Mouse (Mus musculus) splenic B cell, adult 2 months (primary cell): ENCODE measurements around the gene Mtmr12.

Experiments
- DNase-seq: peaks from one replicate; pipeline ENCODE4 v3.0.0-alpha.2; 2011; ENCODE audit warnings: low read depth, low spot score
- H3K27me3 ChIP-seq: 2 replicates; pipeline ENCODE4 v1.6.1; 2012; ENCODE audit warnings: mild to moderate bottlenecking, low read length, moderate library complexity, mixed read lengths; ENCODE audit not compliant: control insufficient read depth, poor library complexity, insufficient read depth, severe bottlenecking
- H3K36me3 ChIP-seq: 2 replicates; pipeline ENCODE4 v1.6.1; 2012; ENCODE audit warnings: mild to moderate bottlenecking, low read length, moderate library complexity, mixed read lengths; ENCODE audit not compliant: control insufficient read depth, poor library complexity, insufficient read depth, severe bottlenecking

The Mtmr12 gene

DNA sequence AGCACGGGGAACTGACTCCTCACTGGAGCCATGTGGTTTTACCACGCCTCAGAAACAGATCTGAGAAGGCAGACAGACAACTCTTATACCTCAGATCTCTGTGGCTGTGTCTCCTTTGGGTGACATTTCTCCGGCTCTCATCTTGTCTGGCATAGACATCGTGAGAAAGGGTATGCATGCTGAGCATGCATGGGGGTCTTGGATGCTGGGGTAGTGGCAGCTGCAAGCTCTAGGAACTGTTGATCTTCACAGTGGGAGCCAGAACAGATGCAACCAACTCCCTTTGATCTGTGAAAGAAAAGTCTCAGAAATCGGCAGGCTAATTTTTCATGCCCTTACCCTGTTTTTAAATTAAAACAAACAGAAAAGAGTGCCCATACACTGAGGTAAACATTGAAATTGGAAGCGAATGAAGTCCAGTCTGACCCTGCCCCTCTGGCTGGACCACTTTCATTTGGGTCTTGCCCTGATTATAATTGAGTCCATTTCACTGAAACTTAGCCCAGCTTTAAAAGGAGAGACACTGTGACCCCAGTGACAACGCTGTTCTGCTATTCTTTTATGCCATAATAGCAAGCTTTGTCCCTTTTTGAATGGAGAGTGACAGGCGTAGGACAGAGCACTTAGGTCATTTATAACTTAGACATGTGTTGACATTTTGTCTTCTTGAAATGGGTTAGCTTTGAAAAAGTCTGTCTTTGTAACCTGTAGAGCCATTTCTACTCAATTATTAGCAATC is 17.9 kb downstream of the Mtmr12 start:
- no peaks in the 10 kb centered on the region for H3K36me3 ChIP-seq
- no peak for DNase-seq

GRCm38 (mm10) chr15:12223393-12223792 is 18.6 kb downstream of the Mtmr12 start:
- no peak for DNase-seq
- H3K27me3 ChIP-seq, result no peaks in the 10 kb centered on the region
- no peaks in the 10 kb centered on the region for H3K36me3 ChIP-seq

More for the DNA sequence above, 17.9 kb downstream of the Mtmr12 start:
- H3K27me3 ChIP-seq, result no peaks in the 10 kb centered on the region

- no peaks in the 10 kb centered on the region for H3K27me3 ChIP-seq
- no peak for DNase-seq
- no peaks in the 10 kb centered on the region for H3K36me3 ChIP-seq
These were observed 19.4 kb downstream of the Mtmr12 start for GRCm38 (mm10) chr15:12224239-12224638.

DNA sequence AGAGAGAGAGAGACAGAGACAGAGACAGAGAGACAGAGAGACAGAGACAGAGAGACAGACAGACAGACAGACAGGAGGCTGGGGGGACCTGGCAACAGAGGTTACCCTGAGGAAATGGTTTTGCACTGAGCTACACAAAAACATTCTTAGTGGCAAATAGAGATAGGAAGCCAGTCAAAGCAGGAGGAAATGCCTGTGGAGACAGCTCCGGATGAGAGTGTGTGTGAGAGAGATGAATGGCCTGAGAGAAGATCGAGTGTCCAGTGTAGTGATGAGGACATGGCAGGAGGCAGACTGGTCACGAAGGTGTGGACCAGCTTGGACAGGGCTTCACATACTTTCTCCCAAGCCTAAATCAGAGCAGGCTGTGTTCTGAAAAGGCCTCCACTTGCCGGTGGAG is 20.2 kb downstream of the Mtmr12 start:
- H3K36me3 ChIP-seq, result no peaks in the 10 kb centered on the region
- H3K27me3 ChIP-seq, result no peaks in the 10 kb centered on the region
- DNase-seq, result no peak

GRCm38 (mm10) chr15:12226908-12227307 is 22.1 kb downstream of the Mtmr12 start:
- Histone ChIP-seq H3K27me3 (no peaks in the 10 kb centered on the region), H3K36me3 (no peaks in the 10 kb centered on the region)
- no peak for DNase-seq

GRCm38 (mm10) chr15:12227355-12227754 is 22.5 kb downstream of the Mtmr12 start:
- no peak for DNase-seq

DNA sequence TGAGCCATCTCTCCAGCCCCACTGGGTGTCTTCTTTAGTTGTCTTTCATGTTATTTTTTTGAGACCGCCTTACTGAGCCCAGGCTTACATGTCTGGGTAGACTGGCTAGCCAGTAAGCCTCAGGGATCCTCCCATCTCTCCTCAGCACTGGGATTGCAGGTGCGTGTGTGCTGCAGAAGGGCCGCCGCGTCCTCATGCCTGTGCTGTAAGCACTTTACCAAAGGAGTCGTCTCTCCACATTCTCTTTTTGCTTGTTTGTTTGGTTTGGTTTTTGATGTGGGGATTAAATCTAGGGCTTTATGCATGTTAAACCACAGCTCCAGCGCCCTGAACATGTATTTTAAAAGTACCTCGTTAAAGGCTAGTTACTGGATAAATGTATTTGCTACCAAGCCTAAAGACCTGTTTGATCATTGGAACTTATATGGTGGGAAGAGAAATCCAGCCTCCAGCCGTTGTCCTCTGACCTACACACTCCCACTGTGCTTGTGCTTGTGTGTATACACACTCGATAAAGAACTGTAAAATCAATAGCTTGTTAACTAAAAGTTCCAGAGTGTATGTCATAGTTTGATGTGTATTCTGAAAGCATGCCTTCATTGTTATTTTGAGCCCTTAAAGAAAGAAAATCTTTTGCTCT is 24.9 kb downstream of the Mtmr12 start:
- Histone ChIP-seq H3K36me3 (peaks cover 4% of the 10 kb centered on the region; the same call in 1 of the 2 replicates), H3K27me3 (no peaks in the 10 kb centered on the region)
- no peak for DNase-seq

More at GRCm38 (mm10) chr15:12227355-12227754, 22.5 kb downstream of the Mtmr12 start:
- Histone ChIP-seq H3K27me3 (no peaks in the 10 kb centered on the region), H3K36me3 (no peaks in the 10 kb centered on the region)

DNA sequence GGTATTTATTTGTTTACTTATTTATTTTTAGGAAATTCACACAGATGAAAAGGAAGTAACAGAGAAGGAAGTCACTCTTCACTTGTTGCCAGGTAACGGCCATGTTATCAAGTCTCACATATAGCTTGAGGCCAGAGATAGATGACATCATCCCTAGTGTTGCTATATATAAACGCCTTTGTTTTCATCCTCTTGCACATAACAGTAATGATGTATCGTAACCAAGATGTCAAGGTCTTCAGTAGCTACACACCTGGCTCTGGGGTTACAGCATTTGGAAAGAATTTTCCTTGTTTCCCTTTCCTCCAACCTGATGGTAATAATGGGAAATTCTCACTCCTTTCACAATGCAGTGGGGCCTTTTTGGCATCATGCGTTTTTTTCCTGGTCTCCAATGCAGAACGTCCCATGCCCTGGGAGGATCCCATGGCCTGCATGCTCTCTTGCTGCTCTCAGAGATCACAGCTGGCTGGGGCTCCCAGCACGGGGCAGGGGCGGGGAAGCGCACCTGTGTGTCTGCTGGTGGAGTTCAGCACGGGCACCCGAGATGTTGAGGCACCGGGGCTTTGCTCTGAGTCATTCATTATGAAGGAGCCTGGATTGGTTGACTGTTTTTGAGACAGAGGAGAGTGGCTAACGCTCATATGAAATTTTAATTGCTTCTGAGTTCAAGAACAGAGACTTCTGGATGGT is 25.6 kb downstream of the Mtmr12 start:
- H3K36me3 ChIP-seq, result peaks cover 4% of the 10 kb centered on the region; the same call in 1 of the 2 replicates
- DNase-seq, result peak; percentile 79

DNA sequence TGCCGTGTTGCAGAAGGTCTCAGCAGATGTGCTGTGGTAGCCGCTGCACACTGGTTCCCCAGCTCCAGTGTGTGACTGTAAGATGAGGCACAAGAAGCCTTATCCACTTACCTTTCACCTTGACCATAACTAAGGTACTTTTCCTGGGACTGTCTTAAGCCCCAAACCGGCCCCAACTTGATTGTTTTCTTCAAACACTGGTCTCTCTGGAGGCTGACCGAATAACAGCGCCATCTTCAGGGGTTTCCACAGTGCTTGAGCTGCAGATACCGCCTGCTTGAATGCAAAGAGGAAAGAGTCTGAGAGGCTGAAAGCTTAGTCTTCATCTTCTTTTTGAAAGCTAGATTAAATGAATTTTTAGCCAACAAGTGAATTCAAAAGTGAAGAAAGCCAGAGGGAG is 26.6 kb downstream of the Mtmr12 start:
- Histone ChIP-seq H3K36me3 (peaks cover 4% of the 10 kb centered on the region; the same call in 1 of the 2 replicates), H3K27me3 (no peaks in the 10 kb centered on the region)
- DNase-seq, result no peak

More for the DNA sequence above, 25.6 kb downstream of the Mtmr12 start:
- H3K27me3 ChIP-seq, result no peaks in the 10 kb centered on the region

GRCm38 (mm10) chr15:12232429-12232828 is 27.6 kb downstream of the Mtmr12 start:
- no peak for DNase-seq
- peaks cover 4% of the 10 kb centered on the region; the same call in 1 of the 2 replicates for H3K36me3 ChIP-seq
- no peaks in the 10 kb centered on the region for H3K27me3 ChIP-seq

- no peak for DNase-seq
- H3K27me3 ChIP-seq, result no peaks in the 10 kb centered on the region
- peaks cover 6% of the 10 kb centered on the region for H3K36me3 ChIP-seq
These were observed 28.2 kb downstream of the Mtmr12 start for GRCm38 (mm10) chr15:12233021-12233420.

GRCm38 (mm10) chr15:12235559-12235958 is 30.7 kb downstream of the Mtmr12 start:
- H3K27me3 ChIP-seq, result no peaks in the 10 kb centered on the region
- no peak for DNase-seq
- H3K36me3 ChIP-seq, result peaks cover 6% of the 10 kb centered on the region

DNA sequence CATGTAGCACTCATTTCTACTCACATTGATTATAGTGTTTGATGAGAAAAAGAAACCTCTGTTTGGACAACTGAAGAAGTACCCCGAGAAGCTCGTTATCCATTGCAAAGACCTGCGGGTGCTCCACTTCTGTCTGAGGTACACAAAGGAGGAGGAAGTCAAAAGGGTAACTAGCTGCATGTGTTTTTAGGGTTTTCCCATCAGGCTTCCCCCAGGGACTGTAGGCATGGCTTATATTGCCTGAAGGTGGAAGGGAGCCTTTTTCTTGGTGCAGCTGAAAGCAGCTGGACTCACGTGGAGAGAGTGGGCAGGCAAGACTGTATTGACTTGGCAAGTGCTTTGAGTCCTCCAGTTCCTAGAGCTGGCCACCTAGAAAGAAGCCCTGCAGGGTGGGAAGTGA is 31.2 kb downstream of the Mtmr12 start:
- H3K27me3 ChIP-seq, result no peaks in the 10 kb centered on the region
- peaks cover 6% of the 10 kb centered on the region for H3K36me3 ChIP-seq
- DNase-seq, result no peak

DNA sequence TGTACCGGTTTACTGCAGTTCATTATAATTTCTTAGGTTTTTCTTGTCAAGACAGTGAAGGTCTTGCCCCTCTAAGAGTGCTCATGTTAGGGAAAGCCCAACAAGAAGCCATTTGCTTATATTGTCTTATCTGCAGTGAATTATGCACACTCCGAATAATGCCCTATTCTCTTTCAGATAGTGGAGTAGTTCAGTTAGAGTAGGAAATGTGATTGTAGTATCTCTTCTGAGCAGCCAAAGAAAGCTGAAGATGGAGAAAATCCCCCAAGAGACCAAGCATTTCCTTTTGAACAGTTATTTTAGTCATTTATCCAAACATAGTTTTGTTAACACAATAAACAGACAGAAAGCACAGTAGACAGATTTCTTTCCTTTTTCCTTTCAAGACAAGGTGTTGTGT is 32.1 kb downstream of the Mtmr12 start:
- Histone ChIP-seq H3K27me3 (no peaks in the 10 kb centered on the region), H3K36me3 (peaks cover 6% of the 10 kb centered on the region)
- no peak for DNase-seq

DNA sequence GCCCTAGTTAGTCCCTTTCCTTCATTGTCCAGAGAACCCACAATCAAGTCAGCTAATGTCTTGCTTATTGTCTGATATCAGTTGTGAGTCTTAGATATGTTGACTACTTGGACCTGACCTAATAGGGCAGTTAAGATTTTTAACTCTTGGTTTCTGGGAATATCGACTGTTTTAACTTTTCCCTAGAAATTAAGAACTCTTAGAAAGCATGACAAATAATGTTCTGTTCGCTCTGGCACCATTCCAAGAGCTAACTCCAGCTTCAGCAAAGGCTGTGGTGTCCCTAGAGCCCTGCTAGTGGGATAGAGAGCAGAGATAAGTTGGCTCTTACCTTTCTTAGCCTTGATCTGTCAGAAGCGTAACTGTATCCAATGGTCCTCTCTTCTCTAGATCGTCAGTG is 32.7 kb downstream of the Mtmr12 start:
- no peak for DNase-seq
- peaks cover 4% of the 10 kb centered on the region for H3K36me3 ChIP-seq
- no peaks in the 10 kb centered on the region for H3K27me3 ChIP-seq
